ENCODE assay signal across 26 mouse cellular contexts in the genomic region with DNA sequence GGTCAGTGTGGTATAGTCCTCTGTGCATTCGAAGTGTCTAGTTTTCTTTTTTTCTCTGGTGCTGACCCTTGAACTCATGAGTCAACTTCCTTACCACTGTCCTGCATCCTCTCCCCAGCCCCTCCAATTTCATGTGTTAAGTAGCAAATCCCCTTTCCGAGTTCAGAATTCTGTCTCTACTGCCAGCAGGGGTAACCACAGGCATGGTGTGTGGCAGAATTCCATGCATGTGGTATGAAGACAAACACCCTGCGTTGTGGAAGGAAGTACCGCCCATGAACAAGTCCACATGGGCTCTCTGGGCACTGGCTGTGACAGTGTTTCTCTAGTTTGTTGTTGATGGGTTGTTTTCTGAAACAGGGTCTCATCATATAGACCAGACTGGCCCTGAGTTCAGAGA. TPM values are rescaled to one million over a fixed set of nuclear protein-coding genes. Genes with fewer than 3 reads are reported as not detected.
DNase-seq lines count a peak whose midpoint lies in the region; ATAC-seq and TF ChIP-seq lines count a peak whose summit lies in the region.
"Had no signal": no experiment of that assay in that cellular context is flagged by ENCODE, and none has a peak within 500 bp of the region (broad histone marks: within the 10 kb centered on the region; RNA-seq: fewer than 3 reads in every experiment).

No protein-coding gene starts in this region.

- no peak overlapping the region for H3K27ac ChIP-seq in intestine, postnatal 0 days (ENCODE audit: low read depth, low read length)
- H3K27ac ChIP-seq: embryonic facial prominence, embryonic 13.5 days; embryonic facial prominence, embryonic 15.5 days; forebrain, embryonic 13.5 days; forebrain, embryonic 15.5 days had no signal

- no peak overlapping the region for H3K4me3 ChIP-seq in intestine, postnatal 0 days (ENCODE audit: low read depth, low read length)
- H3K4me3 ChIP-seq: embryonic facial prominence, embryonic 13.5 days; embryonic facial prominence, embryonic 15.5 days; erythroblast, embryonic 14.5 days; forebrain, embryonic 13.5 days; forebrain, embryonic 15.5 days had no signal

- TF ChIP-seq CTCF in intestine, postnatal 0 days (IDR thresholded peaks at IDR 0.05; ENCODE audit: low read depth): no peak

- H3K9me3 ChIP-seq in intestine, postnatal 0 days (ENCODE audit: control insufficient read depth): no peaks in the 10 kb centered on the region
- H3K9me3 ChIP-seq: embryonic facial prominence, embryonic 13.5 days; embryonic facial prominence, embryonic 15.5 days; forebrain, embryonic 13.5 days; forebrain, embryonic 15.5 days; G1E had no signal

- H3K27me3 ChIP-seq in intestine, postnatal 0 days (replicated peaks; ENCODE audit: control insufficient read depth, insufficient read depth, low read length): no peaks in the 10 kb centered on the region
- H3K27me3 ChIP-seq: CH12.LX; embryonic facial prominence, embryonic 13.5 days; embryonic facial prominence, embryonic 15.5 days; forebrain, embryonic 13.5 days; forebrain, embryonic 15.5 days; Patski had no signal

- H3K36me3 ChIP-seq in intestine, postnatal 0 days (ENCODE audit: control insufficient read depth, insufficient read depth): peaks cover 67% of the 10 kb centered on the region

- no peaks in the 10 kb centered on the region for H3K4me1 ChIP-seq in intestine, postnatal 0 days (replicated peaks; ENCODE audit: control insufficient read depth, insufficient read depth, low read length)
- H3K4me1 ChIP-seq: embryonic facial prominence, embryonic 13.5 days had no signal

- peak; percentile 7 for DNase-seq in adrenal gland, adult 2 months
- DNase-seq in adrenal gland, adult (ENCODE audit: inconsistent age in 2 of 2, low spot score in 1 of 2): no peak
- peak; percentile 70 for DNase-seq in 3T3-L1 (ENCODE audit: low read depth, low spot score)
- peak; percentile 32 for DNase-seq in Muller cell, postnatal 12 days (ENCODE audit: inconsistent ontology term)
- DNase-seq in fibroblast of lung, adult 2 months (ENCODE audit: low read depth): peak; percentile 66
- DNase-seq: adrenal gland, adult 8-10 months; adrenal gland, postnatal 14 days; adrenal gland, postnatal 36 days; B cell, adult 2 months; cerebellum, adult 11-12 months; cerebellum, adult 9-10 months; cerebellum, postnatal 10 days; embryo, embryonic 11 days; forebrain, postnatal 0 days had no signal

- WGBS in intestine, postnatal 0 days: 80% methylated on average over 4 of the region's 4 CpGs

- no peak for ATAC-seq in intestine, postnatal 0 days
- ATAC-seq in frontal cortex, adult (ENCODE audit: low TSS enrichment): no peak
- ATAC-seq: activated CD4-positive, CD25-positive, alpha-beta regulatory T cell, adult 4 months; CD4-positive, CD25-positive, alpha-beta regulatory T cell, adult 4 months; forebrain, embryonic 13.5 days; forebrain, embryonic 15.5 days; forebrain, postnatal 0 days had no signal

- H3K4me2 ChIP-seq in intestine, postnatal 0 days (replicated peaks; ENCODE audit: low read depth): no peak overlapping the region
- H3K4me2 ChIP-seq: embryonic facial prominence, embryonic 13.5 days; embryonic facial prominence, embryonic 15.5 days; forebrain, embryonic 13.5 days; forebrain, embryonic 15.5 days had no signal

- H3K9ac ChIP-seq in intestine, postnatal 0 days (ENCODE audit: low read depth, low read length): no peak overlapping the region
- H3K9ac ChIP-seq: embryonic facial prominence, embryonic 13.5 days; embryonic facial prominence, embryonic 15.5 days; forebrain, embryonic 13.5 days; forebrain, embryonic 15.5 days; forebrain, postnatal 0 days had no signal

RNA-seq across cellular contexts. Expression of gene Get4, which starts 15.5 kb away (rescaled TPM):
- 10 to 100 TPM; 68.8 to 91.5 TPM for total RNA-seq in adrenal gland, adult 2 months (2021)
- 219 and 241 TPM in 2 replicates for polyA plus RNA-seq in adrenal gland, adult 2 months (2012; rRNA removed)
- polyA plus RNA-seq in intestine, postnatal 0 days (2015; fragmentation: Nextera tagmentation; extraction: Ambion mirVana): 127 and 129 TPM in 2 replicates

RNA-seq across cellular contexts. Expression of gene Adap1, which starts 57.8 kb away (rescaled TPM):
- 1 to 10 TPM; 4.9 to 5.0 TPM for total RNA-seq in adrenal gland, adult 2 months (2021)
- polyA plus RNA-seq in adrenal gland, adult 2 months (2012; rRNA removed): 8.6 and 10.5 TPM in 2 replicates
- polyA plus RNA-seq in intestine, postnatal 0 days (2015; fragmentation: Nextera tagmentation; extraction: Ambion mirVana): 33.4 and 33.8 TPM in 2 replicates

Comparison
In these comparisons a context has a peak if more than half of its experiments do, and no peak if none do; other contexts are left out.
1. DNase-seq: peak in adrenal gland, adult 2 months (single experiment), 3T3-L1 (single experiment), Muller cell, postnatal 12 days (single experiment) and fibroblast of lung, adult 2 months (single experiment); none in adrenal gland, adult (0 of 2).